Mouse (Mus musculus): ENCODE results near the gene Lpar4. TPM values are rescaled to one million over a fixed set of nuclear protein-coding genes. Genes with fewer than 3 reads are reported as not detected.
A peak's percentile ranks its signal among the peaks of the same experiment; 100 is the strongest.

Gene Lpar4
- total and polyA plus RNA-seq, 3 experiments: 0.55 to 0.99 (median 0.64) TPM

DNA sequence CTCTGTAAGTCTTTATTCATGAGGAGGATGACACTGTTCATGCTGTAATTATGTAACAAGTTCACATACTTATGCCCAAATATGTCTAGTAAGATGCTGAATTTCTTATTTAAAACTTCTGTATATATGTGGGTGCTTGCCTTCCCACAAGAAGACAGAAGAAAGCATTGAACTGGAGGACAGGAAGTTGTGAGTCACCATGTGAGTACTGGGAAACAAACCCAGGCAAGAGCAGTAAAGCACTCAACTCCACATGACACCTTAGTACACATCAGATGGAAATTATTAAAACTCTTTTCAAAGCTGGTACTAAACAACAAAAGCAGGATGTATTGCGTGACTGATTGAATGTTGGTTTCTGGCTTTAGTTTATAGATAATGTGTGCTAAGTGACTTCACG, 41.8 kb downstream of the Lpar4 start:
- no peak for DNase-seq
- TF ChIP-seq CTCF (IDR thresholded peaks at IDR 0.05) (no peak), POLR2A (IDR thresholded peaks at IDR 0.05; ENCODE audit: insufficient read depth, low read depth, low read length) (no peak), EP300 (IDR thresholded peaks at IDR 0.05; ENCODE audit: insufficient read depth, low read depth, low read length) (no peak)
- no peak overlapping the region for H3K9ac ChIP-seq (ENCODE audit: low read depth, low read length)
- WGBS: 73% methylated on average over 2 of the region's 2 CpGs
- H3K27me3 ChIP-seq (ENCODE audit: control insufficient read depth, insufficient read depth, low read length): no peaks in the 10 kb centered on the region
- H3K79me2 ChIP-seq (replicated peaks; ENCODE audit: control insufficient read depth, insufficient read depth, low read length): no peaks in the 10 kb centered on the region
- H3K4me3 ChIP-seq: no peak overlapping the region
- H3K4me1 ChIP-seq (ENCODE audit: control insufficient read depth, insufficient read depth, low read length): no peaks in the 10 kb centered on the region
- H3K36me3 ChIP-seq (ENCODE audit: control insufficient read depth, insufficient read depth, low read length): no peaks in the 10 kb centered on the region
- H3K27ac ChIP-seq: no peak overlapping the region
- intact Hi-C loops (cut with DNase I): no loop called here

DNA sequence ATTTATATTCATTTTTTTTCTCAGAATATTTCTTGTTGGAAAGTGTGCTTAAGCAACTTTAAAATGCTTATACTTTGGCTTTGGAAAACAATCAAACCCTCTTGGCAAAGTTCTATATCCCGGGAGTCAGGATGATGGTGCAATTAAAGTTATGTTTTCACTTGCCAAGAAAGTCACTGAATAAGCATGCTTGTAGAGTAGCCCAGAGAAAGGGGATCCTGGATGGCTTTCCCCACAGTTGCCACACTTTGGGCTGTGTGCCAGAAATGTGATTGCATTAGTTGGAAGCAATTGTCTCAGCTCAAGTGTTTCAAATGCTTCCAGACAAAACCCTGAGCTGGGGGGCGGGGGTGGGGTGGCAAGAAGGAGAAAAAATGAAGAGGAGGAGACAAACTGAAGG, 43.9 kb downstream of the Lpar4 start:
- no peak overlapping the region for H3K27ac ChIP-seq
- H3K79me2 ChIP-seq (replicated peaks; ENCODE audit: control insufficient read depth, insufficient read depth, low read length): no peaks in the 10 kb centered on the region
- no peaks in the 10 kb centered on the region for H3K4me1 ChIP-seq (ENCODE audit: control insufficient read depth, insufficient read depth, low read length)
- TF ChIP-seq POLR2A (IDR thresholded peaks at IDR 0.05; ENCODE audit: insufficient read depth, low read depth, low read length) (no peak), CTCF (IDR thresholded peaks at IDR 0.05) (no peak), EP300 (IDR thresholded peaks at IDR 0.05; ENCODE audit: insufficient read depth, low read depth, low read length) (no peak)
- intact Hi-C loops (cut with DNase I): no loop called here
- peak in 1 of 2 experiments; percentile 23 for DNase-seq
- H3K27me3 ChIP-seq (ENCODE audit: control insufficient read depth, insufficient read depth, low read length): no peaks in the 10 kb centered on the region
- H3K9ac ChIP-seq (ENCODE audit: low read depth, low read length): no peak overlapping the region
- no peak overlapping the region for H3K4me3 ChIP-seq
- no peaks in the 10 kb centered on the region for H3K36me3 ChIP-seq (ENCODE audit: control insufficient read depth, insufficient read depth, low read length)
- 30% methylated on average over 2 of the region's 2 CpGs for WGBS

Other genes with a start within 250 kb of the Lpar4 start
- gene Rtl3, start 80.0 kb upstream of the Lpar4 start, total RNA-seq (2021): 1 to 10 TPM in 1 of 2 experiments, under 1 TPM in 1; 0.47 to 1.5 TPM
- 1.00 and 1.9 TPM in 2 replicates for gene Rtl3, start 80.0 kb upstream of the Lpar4 start, polyA plus RNA-seq (2012; rRNA removed)
- under 1 TPM; 0.21 to 0.32 TPM for gene P2ry10, start 167.9 kb downstream of the Lpar4 start, total RNA-seq (2021)
- 0.35 and 0.37 TPM in 2 replicates for gene P2ry10, start 167.9 kb downstream of the Lpar4 start, polyA plus RNA-seq (2012; rRNA removed)
- gene P2ry10b, start 228.3 kb downstream of the Lpar4 start, total RNA-seq (2021): 1 to 10 TPM in 1 of 2 experiments, under 1 TPM in 1; 0.55 to 1.2 TPM
- 1.7 and 3.7 TPM in 2 replicates for gene P2ry10b, start 228.3 kb downstream of the Lpar4 start, polyA plus RNA-seq (2012; rRNA removed)

Data from heart, adult 2 months (tissue).